Mouse (Mus musculus) small intestine, adult 10 weeks (tissue): ENCODE data around the gene Vmn1r95. TPM values are rescaled to one million over a fixed set of nuclear protein-coding genes. Genes with fewer than 3 reads are reported as not detected.

ENCODE experiments used
- polyA plus RNA-seq: library from polyadenylated mRNA; stranded (reverse); fragments of 350-450 nt; fragmentation: Illumina TruSeq; extraction: RNeasy Lipid Tissue Mini Kit (QIAGEN cat#74804); gene quantifications from one replicate; pipeline ENCODE4 v1.2.3, GENCODE M21; 2014; ENCODE audit warnings: low replicate concordance

Vmn1r95 gene
- polyA plus RNA-seq = not detected

GRCm38 (mm10) chr7:20193410-20193809 is at the start of gene Vmn1r95:
Gene Vmn1r95 (plus strand): TSS chr7:20193710.

GRCm38 (mm10) chr7:20168277-20168676 is 25.2 kb upstream of the Vmn1r95 start, which contains the start of gene Vmn1r94:
Gene Vmn1r94 (minus strand): TSS chr7:20168377.

DNA sequence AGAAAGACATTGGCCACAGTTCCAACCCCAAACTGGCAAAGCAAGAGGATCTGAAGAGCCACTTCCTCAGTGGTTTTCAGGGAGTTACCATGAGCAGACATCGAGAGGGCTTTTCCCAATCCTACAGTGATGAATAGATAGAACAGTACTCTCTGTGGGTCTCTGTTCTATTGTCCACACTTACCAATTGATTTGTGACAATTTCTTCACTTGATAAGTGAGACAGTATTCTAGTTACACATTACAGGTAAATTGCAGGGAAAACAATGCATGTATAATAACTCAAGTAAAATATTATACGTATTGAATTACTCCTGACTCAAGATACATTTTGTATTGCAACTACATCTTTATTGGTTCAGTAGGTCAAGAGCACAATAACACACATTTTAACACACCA is 12.0 kb downstream of the Vmn1r95 start, which contains the start of gene Gm6164:
Gene Gm6164 (minus strand): TSS at position 101 of the 400 bp plus-strand sequence.

GRCm38 (mm10) chr7:20233728-20234127 is 40.2 kb downstream of the Vmn1r95 start, which contains the start of gene Gm4498:
Gene Gm4498 (minus strand): TSS chr7:20233828.

Other genes with a start within 250 kb of the Vmn1r95 start
- gene Igsf23, start 243.0 kb upstream of the Vmn1r95 start, polyA plus RNA-seq = 25.9 TPM
- 63.7 TPM for gene Ceacam20, start 228.3 kb upstream of the Vmn1r95 start, polyA plus RNA-seq
- gene Nlrp9b, start 202.2 kb upstream of the Vmn1r95 start, polyA plus RNA-seq = 150 TPM
- 0.67 TPM for gene Vmn1r91, start 94.0 kb upstream of the Vmn1r95 start, polyA plus RNA-seq
- not detected for gene Gm16442, start 71.1 kb upstream of the Vmn1r95 start, polyA plus RNA-seq
- gene Vmn1r93, start 54.6 kb upstream of the Vmn1r95 start, polyA plus RNA-seq = not detected
- not detected for gene Vmn1r94, start 25.3 kb upstream of the Vmn1r95 start, polyA plus RNA-seq
- gene Gm6164, start 11.9 kb downstream of the Vmn1r95 start, polyA plus RNA-seq = not detected
- not detected for gene Gm4498, start 40.1 kb downstream of the Vmn1r95 start, polyA plus RNA-seq
- gene Gm5890, start 69.1 kb downstream of the Vmn1r95 start, polyA plus RNA-seq = not detected
- gene Gm4133, start 140.4 kb downstream of the Vmn1r95 start, polyA plus RNA-seq = not detected
- gene Gm5728, start 181.7 kb downstream of the Vmn1r95 start, polyA plus RNA-seq = not detected
- gene Vmn1r100, start 224.2 kb downstream of the Vmn1r95 start, polyA plus RNA-seq = not detected
- gene Vmn1r101, start 248.9 kb downstream of the Vmn1r95 start, polyA plus RNA-seq = not detected